Mouse (Mus musculus): ENCODE results near the gene Gm6904. TPM values are rescaled to one million over a fixed set of nuclear protein-coding genes. Genes with fewer than 3 reads are reported as not detected.
A peak's percentile ranks its signal among the peaks of the same experiment; 100 is the strongest.

The Gm6904 gene
- polyA plus RNA-seq, 1 experiment from 2014 or later: not detected

DNA sequence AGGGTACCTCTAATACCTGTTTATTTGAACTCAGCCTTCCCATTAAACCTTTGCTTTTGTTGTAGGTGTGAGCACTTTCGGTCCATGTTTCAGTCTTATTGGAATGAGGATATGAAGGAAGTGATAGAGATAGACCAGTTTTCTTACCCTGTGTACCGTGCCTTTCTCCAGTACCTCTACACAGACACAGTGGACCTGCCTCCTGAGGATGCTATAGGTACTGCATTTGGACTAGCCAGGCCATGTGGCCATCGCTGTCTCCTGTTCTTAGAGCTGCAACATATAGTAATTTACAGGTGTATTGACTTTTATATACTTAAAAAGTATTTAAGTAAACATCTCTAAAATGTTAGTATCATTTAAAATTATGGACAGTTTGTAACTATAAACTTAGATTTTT is 30.2 kb downstream of the Gm6904 start:
- ATAC-seq: no peak
- no peak overlapping the region for H3K9ac ChIP-seq (ENCODE audit: low read length)
- H3K4me3 ChIP-seq (ENCODE audit: low read depth, low read length): no peak overlapping the region
- no peaks in the 10 kb centered on the region for H3K4me1 ChIP-seq (ENCODE audit: control insufficient read depth, insufficient read depth, low read length)
- peaks cover 96% of the 10 kb centered on the region for H3K36me3 ChIP-seq (ENCODE audit: control insufficient read depth, insufficient read depth, low read length)
- 94% methylated on average over 3 of the region's 3 CpGs for WGBS
- no peak overlapping the region for H3K4me2 ChIP-seq (ENCODE audit: low read length)
- H3K9me3 ChIP-seq (replicated peaks; ENCODE audit: control insufficient read depth, low read length): no peaks in the 10 kb centered on the region
- no peaks in the 10 kb centered on the region for H3K27me3 ChIP-seq (replicated peaks; ENCODE audit: control insufficient read depth, insufficient read depth, low read length)
- DNase-seq (ENCODE audit: low spot score): no peak
- H3K27ac ChIP-seq (ENCODE audit: low read depth, low read length): no peak overlapping the region

DNA sequence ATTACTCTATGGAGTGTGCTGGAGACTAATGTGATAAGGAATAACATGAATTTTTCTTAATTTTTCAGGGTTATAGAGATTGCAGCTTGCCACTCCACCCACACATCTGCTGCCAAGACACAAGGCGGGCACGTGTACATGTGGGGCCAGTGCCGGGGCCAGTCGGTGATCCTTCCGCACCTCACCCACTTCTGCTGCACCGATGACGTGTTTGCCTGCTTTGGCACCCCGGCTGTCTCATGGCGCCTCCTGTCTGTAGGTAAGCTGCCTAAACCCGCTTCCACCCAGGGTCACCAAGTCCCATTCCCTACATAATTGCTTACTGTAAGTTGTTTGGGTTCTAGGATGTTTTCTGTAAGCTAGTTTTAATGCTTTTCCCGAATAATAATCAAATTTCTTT is 33.8 kb downstream of the Gm6904 start:
- no peak overlapping the region for H3K27ac ChIP-seq (ENCODE audit: low read depth, low read length)
- H3K9me3 ChIP-seq (replicated peaks; ENCODE audit: control insufficient read depth, low read length): no peaks in the 10 kb centered on the region
- no peak overlapping the region for H3K4me3 ChIP-seq (ENCODE audit: low read depth, low read length)
- H3K4me1 ChIP-seq (ENCODE audit: control insufficient read depth, insufficient read depth, low read length): no peaks in the 10 kb centered on the region
- peaks cover 93% of the 10 kb centered on the region for H3K36me3 ChIP-seq (ENCODE audit: control insufficient read depth, insufficient read depth, low read length)
- no peak overlapping the region for H3K9ac ChIP-seq (ENCODE audit: low read length)
- DNase-seq (ENCODE audit: low spot score): no peak
- WGBS: 96% methylated on average over 11 of the region's 11 CpGs
- no peak overlapping the region for H3K4me2 ChIP-seq (ENCODE audit: low read length)
- no peaks in the 10 kb centered on the region for H3K27me3 ChIP-seq (replicated peaks; ENCODE audit: control insufficient read depth, insufficient read depth, low read length)
- ATAC-seq: no peak

- no peaks in the 10 kb centered on the region for H3K4me1 ChIP-seq (ENCODE audit: control insufficient read depth, insufficient read depth, low read length)
- no peak overlapping the region for H3K9ac ChIP-seq (ENCODE audit: low read length)
- H3K4me2 ChIP-seq (ENCODE audit: low read length): no peak overlapping the region
- 90% methylated on average over 3 of the region's 3 CpGs for WGBS
- peaks cover 81% of the 10 kb centered on the region for H3K36me3 ChIP-seq (ENCODE audit: control insufficient read depth, insufficient read depth, low read length)
- H3K4me3 ChIP-seq (ENCODE audit: low read depth, low read length): no peak overlapping the region
- H3K9me3 ChIP-seq (replicated peaks; ENCODE audit: control insufficient read depth, low read length): no peaks in the 10 kb centered on the region
- H3K27ac ChIP-seq (ENCODE audit: low read depth, low read length): no peak overlapping the region
- ATAC-seq (no peak), DNase-seq (ENCODE audit: low spot score) (no peak)
- no peaks in the 10 kb centered on the region for H3K27me3 ChIP-seq (replicated peaks; ENCODE audit: control insufficient read depth, insufficient read depth, low read length)
These were observed 40.8 kb downstream of the Gm6904 start for GRCm38 (mm10) chr14:59219241-59219640.

GRCm38 (mm10) chr14:59209816-59210215 is 50.2 kb downstream of the Gm6904 start:
- Histone ChIP-seq H3K9me3 (replicated peaks; ENCODE audit: control insufficient read depth, low read length) (no peaks in the 10 kb centered on the region), H3K4me3 (ENCODE audit: low read depth, low read length) (no peak overlapping the region), H3K27ac (ENCODE audit: low read depth, low read length) (no peak overlapping the region), H3K9ac (ENCODE audit: low read length) (no peak overlapping the region), H3K27me3 (replicated peaks; ENCODE audit: control insufficient read depth, insufficient read depth, low read length) (no peaks in the 10 kb centered on the region), H3K4me2 (ENCODE audit: low read length) (no peak overlapping the region), H3K36me3 (ENCODE audit: control insufficient read depth, insufficient read depth, low read length) (peaks cover 25% of the 10 kb centered on the region), H3K4me1 (ENCODE audit: control insufficient read depth, insufficient read depth, low read length) (peaks cover 16% of the 10 kb centered on the region)
- 100% methylated on average over 2 of the region's 2 CpGs for WGBS
- ATAC-seq: no peak
- DNase-seq (ENCODE audit: low spot score): no peak

- Histone ChIP-seq H3K27ac (ENCODE audit: low read depth, low read length) (no peak overlapping the region), H3K4me3 (ENCODE audit: low read depth, low read length) (no peak overlapping the region), H3K27me3 (replicated peaks; ENCODE audit: control insufficient read depth, insufficient read depth, low read length) (no peaks in the 10 kb centered on the region), H3K9me3 (replicated peaks; ENCODE audit: control insufficient read depth, low read length) (no peaks in the 10 kb centered on the region), H3K9ac (ENCODE audit: low read length) (no peak overlapping the region), H3K4me1 (ENCODE audit: control insufficient read depth, insufficient read depth, low read length) (peaks cover 23% of the 10 kb centered on the region), H3K4me2 (ENCODE audit: low read length) (no peak overlapping the region), H3K36me3 (ENCODE audit: control insufficient read depth, insufficient read depth, low read length) (peaks cover 24% of the 10 kb centered on the region)
- no peak for DNase-seq (ENCODE audit: low spot score)
- WGBS: 92% methylated on average over 7 of the region's 7 CpGs
- no peak for ATAC-seq
These were observed 51.0 kb downstream of the Gm6904 start for GRCm38 (mm10) chr14:59209003-59209402.

DNA sequence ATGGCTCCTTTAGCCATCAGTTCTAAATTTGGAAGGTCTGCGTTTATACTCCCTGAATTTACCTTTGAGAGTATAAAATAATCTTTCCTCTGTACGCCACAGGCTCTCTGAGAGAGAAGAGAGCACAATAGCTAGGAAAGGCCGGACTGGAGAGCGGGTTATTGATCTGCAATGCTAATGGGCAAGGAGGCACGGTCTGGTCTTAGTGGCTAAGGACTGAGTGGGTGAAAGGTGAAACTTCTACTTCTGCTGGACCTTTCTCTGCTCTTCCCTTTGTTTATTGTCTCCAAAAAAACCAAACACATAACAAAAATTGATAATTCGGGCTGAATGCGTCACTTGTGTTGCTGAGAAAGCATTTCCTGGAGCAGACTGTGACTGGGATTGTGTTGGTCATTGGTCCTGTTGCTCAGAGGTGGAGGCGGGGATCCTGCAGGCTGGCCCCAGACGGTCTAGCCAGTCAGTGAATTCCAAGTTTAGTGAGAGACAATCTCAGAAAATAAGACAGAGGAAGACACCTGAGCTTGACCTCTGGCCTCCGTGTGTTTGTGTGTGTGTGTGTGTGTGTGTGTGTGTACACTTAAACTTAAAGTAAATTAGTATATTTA is 53.9 kb downstream of the Gm6904 start:
- Histone ChIP-seq H3K4me1 (ENCODE audit: control insufficient read depth, insufficient read depth, low read length) (peaks cover 38% of the 10 kb centered on the region), H3K27ac (ENCODE audit: low read depth, low read length) (no peak overlapping the region), H3K27me3 (replicated peaks; ENCODE audit: control insufficient read depth, insufficient read depth, low read length) (no peaks in the 10 kb centered on the region), H3K4me2 (ENCODE audit: low read length) (peak overlapping the region; percentile 87), H3K9ac (ENCODE audit: low read length) (peak overlapping the region; percentile 9; the same call in 1 of the 2 replicates), H3K9me3 (replicated peaks; ENCODE audit: control insufficient read depth, low read length) (no peaks in the 10 kb centered on the region), H3K36me3 (ENCODE audit: control insufficient read depth, insufficient read depth, low read length) (peaks cover 8% of the 10 kb centered on the region; the same call in 1 of the 2 replicates), H3K4me3 (ENCODE audit: low read depth, low read length) (no peak overlapping the region)
- no peak for ATAC-seq
- WGBS: 40% methylated on average over 10 of the region's 10 CpGs
- DNase-seq (ENCODE audit: low spot score): no peak

GRCm38 (mm10) chr14:59205461-59205860 is 54.6 kb downstream of the Gm6904 start:
- peak overlapping the region; percentile 23; the same call in 1 of the 2 replicates for H3K27ac ChIP-seq (ENCODE audit: low read depth, low read length)
- peak overlapping the region; percentile 87 for H3K4me2 ChIP-seq (ENCODE audit: low read length)
- no peaks in the 10 kb centered on the region for H3K27me3 ChIP-seq (replicated peaks; ENCODE audit: control insufficient read depth, insufficient read depth, low read length)
- no peak for ATAC-seq
- peak overlapping the region; percentile 49 for H3K9ac ChIP-seq (ENCODE audit: low read length)
- 33% methylated on average over 7 of the region's 7 CpGs for WGBS
- H3K4me1 ChIP-seq (ENCODE audit: control insufficient read depth, insufficient read depth, low read length): peaks cover 40% of the 10 kb centered on the region
- no peak for DNase-seq (ENCODE audit: low spot score)
- peak overlapping the region; percentile 5; the same call in 1 of the 2 replicates for H3K4me3 ChIP-seq (ENCODE audit: low read depth, low read length)
- H3K36me3 ChIP-seq (ENCODE audit: control insufficient read depth, insufficient read depth, low read length): 0 out of 2 replicates have a peak, but pooled peaks cover 6% of the 10 kb centered on the region
- H3K9me3 ChIP-seq (replicated peaks; ENCODE audit: control insufficient read depth, low read length): no peaks in the 10 kb centered on the region

GRCm38 (mm10) chr14:59201604-59202215 is 58.3 kb downstream of the Gm6904 start:
- peak; percentile 68 for DNase-seq (ENCODE audit: low spot score)
- no peak for ATAC-seq
- under 1% methylated on average over 21 of the region's 21 CpGs for WGBS

More at GRCm38 (mm10) chr14:59201604-59202215, 58.3 kb downstream of the Gm6904 start:
- Histone ChIP-seq H3K9ac (ENCODE audit: low read length) (peak overlapping the region; percentile 97), H3K4me3 (ENCODE audit: low read depth, low read length) (peak overlapping the region; percentile 84), H3K4me1 (ENCODE audit: control insufficient read depth, insufficient read depth, low read length) (peaks cover 38% of the 10 kb centered on the region), H3K27ac (ENCODE audit: low read depth, low read length) (peak overlapping the region; percentile 98), H3K36me3 (ENCODE audit: control insufficient read depth, insufficient read depth, low read length) (no peaks in the 10 kb centered on the region), H3K27me3 (replicated peaks; ENCODE audit: control insufficient read depth, insufficient read depth, low read length) (no peaks in the 10 kb centered on the region), H3K4me2 (ENCODE audit: low read length) (peak overlapping the region; percentile 87), H3K9me3 (replicated peaks; ENCODE audit: control insufficient read depth, low read length) (no peaks in the 10 kb centered on the region)
